Mouse (Mus musculus): ENCODE data around the gene Nyap1.
"Not testable (repeated sequence)": the region's sequence is repeated elsewhere in the genome, so short reads cannot be mapped to it uniquely, and the experiment has no call there.

Gene Nyap1

GRCm38 (mm10) chr5:137770709-137771108 lies 29.3 kb upstream of the Nyap1 start:
- no peak for DNase-seq (ENCODE audit: extremely low spot score, low read depth, low spot score)

DNA sequence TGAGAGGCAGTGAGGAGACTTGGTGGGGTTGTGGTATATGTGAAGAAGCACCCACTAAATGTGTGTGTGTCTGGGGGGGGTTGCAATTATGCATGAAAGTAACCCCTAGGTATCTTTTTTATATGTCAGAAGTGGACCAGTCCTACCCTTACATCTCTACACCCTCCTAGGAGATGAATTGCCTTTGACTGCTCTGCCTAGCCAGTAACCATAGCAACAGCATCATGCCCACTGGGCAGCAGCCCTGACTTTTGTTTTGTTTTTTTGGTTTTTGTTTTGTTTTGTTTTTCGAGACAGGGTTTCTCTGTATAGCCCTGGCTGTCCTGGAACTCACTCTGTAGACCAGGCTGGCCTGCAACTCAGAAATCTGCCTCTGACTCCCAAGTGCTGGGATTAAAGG lies 27.1 kb upstream of the Nyap1 start:
- no peak for DNase-seq (ENCODE audit: extremely low spot score, low read depth, low spot score)

DNA sequence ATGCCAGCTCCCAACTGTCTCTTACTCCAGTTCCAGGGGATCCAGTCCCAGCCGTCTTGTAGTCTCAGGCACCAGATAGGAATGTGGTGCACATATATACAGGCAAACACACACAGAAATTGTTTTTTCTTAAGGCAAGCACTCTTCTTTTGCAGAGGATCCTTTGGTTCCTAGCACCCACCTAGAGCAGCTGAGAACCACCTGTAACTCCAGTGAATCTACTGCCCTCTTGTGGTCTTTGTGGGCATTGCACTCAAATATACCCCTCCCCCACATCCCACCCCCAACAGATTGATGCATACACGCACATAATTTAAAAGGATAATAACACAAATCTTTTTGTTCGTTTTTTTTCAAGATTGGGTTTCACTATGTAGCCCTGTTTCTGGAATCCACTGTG lies 24.9 kb upstream of the Nyap1 start:
- no peak for DNase-seq (ENCODE audit: extremely low spot score, low read depth, low spot score)

DNA sequence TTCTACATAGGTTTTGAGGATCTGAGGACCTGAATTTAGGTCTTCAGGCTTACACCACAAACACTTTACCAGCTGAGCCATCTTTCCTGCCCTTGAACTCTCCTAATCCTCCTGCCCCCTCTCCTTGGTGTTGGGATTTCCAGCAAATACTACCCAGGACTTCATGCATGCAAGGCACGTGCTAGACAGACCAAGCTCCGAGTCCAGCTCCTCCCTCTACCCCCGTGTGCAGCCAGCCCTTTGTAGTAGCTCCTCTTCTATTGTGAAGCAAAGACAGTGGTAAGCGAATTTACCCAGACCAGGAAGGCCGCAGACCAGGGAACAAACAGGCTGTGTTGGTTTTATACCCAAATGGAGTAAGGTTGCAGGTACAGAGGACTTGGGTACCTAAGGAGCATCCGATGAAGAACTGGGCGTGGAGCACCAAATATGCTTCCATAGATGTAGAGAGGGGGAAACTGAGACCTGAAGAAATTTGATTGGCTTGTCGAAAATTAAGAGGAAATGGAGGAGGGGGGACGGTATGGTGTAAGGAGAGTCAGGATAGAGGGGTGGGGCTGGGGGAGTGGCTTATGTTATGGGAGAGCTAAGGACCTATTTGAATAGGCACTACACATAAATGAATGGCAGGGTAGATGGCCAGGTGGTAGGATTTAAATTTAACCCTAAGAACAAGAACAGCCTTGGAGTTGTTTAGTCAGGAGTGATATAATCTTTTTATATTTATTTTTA lies 23.4 kb upstream of the Nyap1 start:
- no peak for DNase-seq (ENCODE audit: extremely low spot score, low read depth, low spot score)

DNA sequence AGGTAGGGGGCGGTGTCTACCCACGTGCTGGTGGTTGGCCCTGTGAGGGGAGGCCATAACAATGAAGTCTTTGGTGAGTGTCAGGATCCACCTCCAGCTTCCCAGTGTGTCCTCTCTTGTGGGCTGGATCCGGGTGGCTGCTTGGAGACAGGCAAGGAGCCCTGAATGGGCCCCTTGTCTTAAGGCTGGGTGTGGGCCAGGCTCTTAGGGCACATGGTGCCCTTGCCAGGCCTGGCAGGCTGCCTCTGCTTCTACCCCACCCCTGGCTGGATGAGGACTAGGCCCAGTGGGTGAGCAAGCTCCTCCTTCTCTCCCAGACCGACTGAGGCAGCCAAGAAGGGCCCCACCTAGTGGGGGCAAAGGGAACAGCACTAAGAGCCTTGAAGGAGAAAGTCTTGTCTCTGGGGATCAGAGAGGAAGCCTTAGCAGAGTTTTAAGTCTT lies 18.6 kb upstream of the Nyap1 start:
- no peak for DNase-seq (ENCODE audit: extremely low spot score, low read depth, low spot score)

DNA sequence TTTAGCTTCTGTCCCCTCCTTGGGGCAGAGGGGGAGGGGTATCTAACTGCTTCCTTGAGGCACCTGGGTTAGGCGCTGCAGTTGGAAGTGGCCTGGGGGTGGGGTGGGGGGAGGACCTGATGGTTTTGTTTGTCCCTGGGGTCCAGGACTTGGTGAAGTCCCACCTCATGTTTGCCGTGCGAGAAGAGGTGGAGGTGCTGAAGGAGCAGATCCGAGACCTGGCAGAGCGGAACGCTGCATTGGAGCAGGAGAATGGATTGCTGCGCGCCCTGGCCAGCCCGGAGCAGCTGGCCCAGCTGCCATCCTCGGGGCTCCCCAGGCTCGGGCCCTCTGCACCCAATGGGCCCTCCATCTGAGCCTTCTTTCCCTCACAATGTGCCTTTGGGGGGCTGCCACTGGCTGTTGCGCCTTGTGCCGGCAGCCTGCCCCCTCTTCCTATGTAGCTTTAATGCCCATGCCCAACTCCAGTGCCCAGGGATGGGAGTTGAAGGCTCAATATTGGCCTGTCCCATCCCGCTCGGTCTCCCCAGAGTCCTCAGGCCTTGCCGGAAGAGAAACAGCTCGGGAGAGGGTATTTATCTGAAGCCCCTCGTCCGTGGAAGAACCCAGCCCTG lies 17.6 kb upstream of the Nyap1 start:
- no peak for DNase-seq (ENCODE audit: extremely low spot score, low read depth, low spot score)

- DNase-seq (ENCODE audit: extremely low spot score, low read depth, low spot score), result no peak
Observed at GRCm38 (mm10) chr5:137757887-137758286, 16.5 kb upstream of the Nyap1 start.

GRCm38 (mm10) chr5:137756882-137757661 lies 15.7 kb upstream of the Nyap1 start:
- no peak for DNase-seq (ENCODE audit: extremely low spot score, low read depth, low spot score)

GRCm38 (mm10) chr5:137756106-137756505 lies 14.7 kb upstream of the Nyap1 start:
- DNase-seq (ENCODE audit: extremely low spot score, low read depth, low spot score), result no peak

- no peak for DNase-seq (ENCODE audit: extremely low spot score, low read depth, low spot score)
Observed at GRCm38 (mm10) chr5:137755425-137755824, 14.0 kb upstream of the Nyap1 start.

DNA sequence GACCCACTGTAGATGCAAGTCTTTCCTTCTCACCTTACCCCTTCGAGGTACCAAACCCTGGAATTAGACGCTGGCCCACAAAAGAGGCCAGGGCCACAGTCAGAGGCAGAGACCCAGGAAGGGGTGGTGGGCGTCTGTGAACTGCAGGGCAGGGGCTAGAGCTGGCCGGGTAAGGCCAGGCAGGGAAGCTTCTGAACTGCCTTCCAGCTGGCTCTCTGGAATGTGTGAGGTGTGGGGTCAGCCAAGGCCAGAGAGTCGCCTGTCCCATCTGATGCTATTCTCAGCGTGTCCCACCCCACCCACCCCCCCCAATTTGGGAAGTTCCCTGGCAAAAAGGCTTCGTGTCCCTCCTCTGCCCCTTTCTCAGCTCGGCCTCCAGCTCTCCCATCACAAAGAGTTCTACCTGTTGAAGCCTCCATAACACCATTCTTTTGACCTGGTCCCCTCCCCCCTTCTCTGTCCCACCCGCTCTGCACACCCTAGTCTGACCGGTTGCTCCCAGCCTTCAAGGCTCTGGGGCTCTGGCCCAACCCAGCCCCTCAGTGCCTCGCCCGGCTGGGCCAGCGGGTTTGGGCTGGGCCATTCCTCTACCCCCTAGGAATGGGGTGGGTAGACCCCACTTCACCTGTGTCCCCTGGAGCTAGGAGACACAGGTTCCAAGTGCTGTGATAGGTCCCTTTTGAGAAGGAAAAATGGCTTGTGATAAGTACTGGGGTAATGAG lies 11.9 kb upstream of the Nyap1 start:
- no peak for DNase-seq (ENCODE audit: extremely low spot score, low read depth, low spot score)

GRCm38 (mm10) chr5:137751988-137752387 lies 10.6 kb upstream of the Nyap1 start:
- DNase-seq (ENCODE audit: extremely low spot score, low read depth, low spot score), result no peak

DNA sequence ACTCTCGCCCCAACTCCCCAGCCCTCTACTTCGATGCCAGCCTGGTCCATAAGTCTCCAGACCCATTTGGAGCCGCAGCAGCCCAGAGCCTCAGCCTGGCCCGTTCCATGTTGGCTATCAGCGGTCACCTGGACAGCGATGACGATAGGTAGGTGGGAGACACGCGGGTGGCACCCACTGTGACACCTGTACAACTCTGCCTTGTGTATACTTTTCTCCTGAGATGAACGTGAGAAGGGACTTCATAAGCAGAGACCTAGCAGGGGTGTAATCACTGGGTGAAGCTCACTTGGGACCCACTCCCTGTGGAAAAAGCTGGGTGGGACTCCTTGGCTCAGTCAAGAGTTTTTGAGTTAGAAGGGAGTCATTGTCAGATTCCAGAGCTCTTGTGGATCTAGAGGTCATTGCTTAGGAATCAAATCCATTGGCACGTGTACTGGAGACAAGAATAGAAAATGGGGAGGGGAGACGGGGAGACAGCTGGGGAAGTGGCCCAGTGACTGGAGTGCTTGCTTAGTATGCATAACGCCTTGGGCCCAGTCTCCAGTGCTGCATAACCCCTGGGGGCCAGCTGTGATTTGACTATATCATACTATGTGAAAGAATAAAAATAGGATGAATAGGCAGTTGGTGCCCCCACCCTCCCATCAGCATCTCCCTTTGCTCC lies 9.9 kb upstream of the Nyap1 start:
- no peak for DNase-seq (ENCODE audit: extremely low spot score, low read depth, low spot score)

- DNase-seq (ENCODE audit: extremely low spot score, low read depth, low spot score), result not testable (repeated sequence)
Observed at GRCm38 (mm10) chr5:137750212-137750611, 8.8 kb upstream of the Nyap1 start.

- no peak for DNase-seq (ENCODE audit: extremely low spot score, low read depth, low spot score)
Observed at GRCm38 (mm10) chr5:137749196-137749836, 7.9 kb upstream of the Nyap1 start.

DNA sequence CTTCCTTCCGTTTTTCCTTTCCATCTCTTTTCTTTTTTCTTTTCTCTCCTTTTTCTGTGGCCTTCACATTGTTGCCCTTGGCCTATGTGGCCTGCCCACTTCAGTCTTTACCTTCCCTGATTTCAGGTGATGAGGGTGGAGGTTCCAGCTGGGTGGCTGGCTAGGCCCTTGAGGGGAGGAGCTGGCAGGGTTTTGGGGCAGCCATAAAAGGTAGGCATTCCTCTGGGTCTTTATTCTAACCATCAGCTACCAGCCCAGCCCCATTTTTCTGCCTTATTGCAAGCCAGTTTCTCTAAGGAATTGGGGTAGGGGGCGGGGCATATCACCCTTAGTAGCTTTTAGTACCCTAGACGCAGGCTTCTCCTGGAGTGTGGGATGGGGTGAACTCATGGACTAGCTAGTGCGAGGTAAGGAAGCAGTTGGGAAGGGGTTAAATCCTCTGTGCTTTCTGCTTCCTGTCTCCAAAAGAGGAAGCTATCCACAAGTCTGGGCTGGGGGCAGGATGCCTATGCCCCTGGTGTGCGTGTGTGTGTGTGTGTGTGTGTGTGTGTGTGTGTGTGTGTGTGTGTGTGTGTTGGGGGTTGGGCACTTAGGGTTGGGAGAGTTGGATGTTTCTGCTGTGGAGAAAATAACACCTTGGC lies 6.8 kb upstream of the Nyap1 start:
- no peak for DNase-seq (ENCODE audit: extremely low spot score, low read depth, low spot score)

GRCm38 (mm10) chr5:137747326-137747961 lies 6.0 kb upstream of the Nyap1 start:
- DNase-seq (ENCODE audit: extremely low spot score, low read depth, low spot score), result no peak

DNA sequence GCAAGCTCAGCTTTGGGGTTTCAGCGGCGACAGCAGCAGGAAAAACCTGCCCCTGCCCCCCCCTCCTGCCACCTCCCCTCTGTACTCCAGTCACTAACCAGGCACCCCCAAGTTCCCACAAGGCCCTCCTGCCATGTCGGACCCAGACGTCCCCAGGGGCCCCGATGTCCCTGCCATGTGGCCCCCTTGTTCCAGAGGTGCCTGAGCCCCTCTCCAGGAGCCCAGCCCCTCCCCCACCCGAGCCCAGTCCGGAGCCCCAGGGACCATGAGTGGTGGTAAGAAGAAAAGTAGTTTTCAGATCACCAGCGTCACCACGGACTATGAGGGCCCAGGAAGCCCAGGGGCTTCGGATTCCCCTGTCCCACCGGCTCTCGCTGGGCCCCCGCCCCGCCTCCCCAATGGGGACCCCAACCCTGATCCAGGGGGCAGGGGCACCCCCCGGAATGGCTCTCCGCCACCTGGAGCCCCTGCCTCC lies 5.5 kb upstream of the Nyap1 start:
- no peak for DNase-seq (ENCODE audit: extremely low spot score, low read depth, low spot score)

DNA sequence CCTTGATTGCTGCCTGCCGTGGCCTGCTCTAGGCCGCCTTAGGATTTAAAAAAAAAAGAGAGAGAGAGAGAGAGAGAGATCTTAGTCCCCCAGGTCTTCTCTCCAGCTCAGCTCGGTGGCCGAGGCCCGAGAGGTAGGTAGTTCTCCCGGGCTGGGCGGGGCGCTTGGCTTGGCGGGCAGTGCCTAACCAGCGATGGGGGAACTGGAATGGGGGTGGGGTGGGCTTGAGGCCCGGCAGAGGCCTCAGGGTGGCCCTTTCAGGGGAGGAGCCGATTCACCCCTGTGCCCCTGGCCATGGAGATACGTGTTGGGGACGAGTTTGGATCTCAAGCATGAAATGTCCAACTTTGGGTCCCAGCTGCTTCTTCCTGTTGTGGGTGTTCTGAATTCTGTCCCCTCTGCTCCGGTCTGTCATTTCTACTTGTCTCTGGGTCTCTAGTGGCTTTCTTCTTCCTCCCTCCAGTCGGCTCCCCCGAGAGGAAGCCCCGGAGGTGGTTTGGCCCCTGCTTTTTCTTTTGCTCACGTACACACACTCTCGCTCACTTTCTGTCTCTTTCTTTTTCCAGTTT lies 5.0 kb upstream of the Nyap1 start:
- DNase-seq (ENCODE audit: extremely low spot score, low read depth, low spot score), result no peak
